Mouse (Mus musculus) ovary, postnatal 36 days (tissue): ENCODE data around the gene a.
"Not testable (repeated sequence)": the region's sequence is repeated elsewhere in the genome, so short reads cannot be mapped to it uniquely, and the experiment has no call there.

ENCODE experiments used
- DNase-seq: peaks from one replicate; pipeline ENCODE4 v3.0.0; 2022; ENCODE audit warnings: low spot score, mixed read lengths

Gene a

DNA sequence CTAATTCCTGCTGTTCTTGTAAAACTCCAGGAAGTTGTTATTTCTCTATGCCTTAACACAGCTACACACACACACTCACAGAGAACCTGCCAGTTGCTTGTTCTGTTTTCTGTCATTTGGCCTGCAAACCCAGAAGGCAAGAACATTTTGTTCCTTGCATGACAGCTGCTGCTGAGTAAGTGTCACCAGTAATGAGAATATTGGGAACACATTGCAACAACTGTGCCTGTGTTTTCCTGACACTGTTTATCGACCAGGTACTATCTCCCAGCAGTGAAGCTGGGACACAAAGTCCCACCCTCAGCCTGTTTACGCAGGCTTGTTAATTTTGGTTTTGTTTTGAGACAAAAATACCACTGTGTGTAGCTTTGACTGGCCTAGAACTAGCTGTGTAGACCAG lies 261.5 kb downstream of the a start:
- DNase-seq = no peak

DNA sequence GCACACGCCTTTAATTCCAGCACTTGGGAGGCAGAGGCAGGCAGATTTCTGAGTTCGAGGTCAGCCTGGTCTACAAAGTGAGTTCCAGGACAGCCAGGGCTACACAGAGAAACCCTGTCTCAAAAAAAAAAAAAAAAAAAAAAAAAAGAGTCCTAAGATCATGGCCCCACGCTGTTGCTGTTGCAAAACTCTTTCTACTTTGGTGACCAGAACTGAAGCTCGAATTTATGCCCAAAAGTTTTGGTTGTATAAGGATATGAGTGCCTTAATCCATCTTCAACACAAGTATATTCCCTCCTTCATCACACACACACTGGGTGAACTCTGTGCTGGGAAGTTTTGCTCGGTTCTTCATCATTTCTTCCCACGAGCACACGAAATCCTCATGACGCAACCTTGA lies 262.3 kb downstream of the a start:
- DNase-seq = not testable (repeated sequence)

DNA sequence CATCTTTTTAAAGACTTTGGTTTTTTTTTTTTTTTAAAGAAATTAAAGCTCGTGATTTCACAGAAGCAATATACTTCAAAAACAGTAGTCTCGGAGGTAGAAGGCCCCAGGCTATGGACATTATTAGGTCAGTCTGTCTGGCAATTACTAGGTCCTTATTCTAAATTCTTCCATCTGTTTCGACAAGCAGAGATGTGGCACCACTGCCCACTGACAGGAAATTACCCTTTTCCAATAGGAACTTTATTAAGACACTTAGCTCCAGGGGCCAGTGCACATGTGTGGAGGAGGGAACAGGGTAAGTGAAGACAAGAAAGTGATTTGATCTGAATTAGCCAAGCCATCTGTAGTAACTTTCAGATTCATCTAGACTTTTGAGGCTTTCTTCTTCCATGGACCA lies 263.5 kb downstream of the a start:
- DNase-seq = no peak

DNA sequence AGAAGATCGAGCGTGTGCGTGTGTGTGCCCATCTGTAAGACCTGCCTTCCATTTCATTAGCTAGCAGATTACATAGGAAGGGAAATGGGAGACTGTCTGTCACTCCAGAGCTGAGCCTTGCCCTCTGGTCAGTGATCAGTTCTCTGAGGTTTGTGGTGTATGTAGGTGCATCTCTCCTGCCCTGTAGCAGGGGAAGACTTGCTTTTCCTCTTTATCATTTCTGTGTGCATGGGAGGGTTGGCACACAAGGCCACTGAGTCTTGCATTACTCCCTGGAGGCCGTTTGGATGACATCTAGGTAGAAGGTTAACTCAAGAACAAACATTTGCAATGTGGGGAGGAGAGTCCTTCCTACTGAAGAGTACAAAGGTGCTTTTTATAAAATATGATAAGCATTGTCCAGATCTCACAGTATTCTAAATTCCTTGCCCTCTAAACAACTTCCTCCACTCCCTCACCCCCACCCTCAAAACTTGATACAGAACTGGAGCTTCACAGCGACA lies 264.9 kb downstream of the a start:
- DNase-seq = no peak

DNA sequence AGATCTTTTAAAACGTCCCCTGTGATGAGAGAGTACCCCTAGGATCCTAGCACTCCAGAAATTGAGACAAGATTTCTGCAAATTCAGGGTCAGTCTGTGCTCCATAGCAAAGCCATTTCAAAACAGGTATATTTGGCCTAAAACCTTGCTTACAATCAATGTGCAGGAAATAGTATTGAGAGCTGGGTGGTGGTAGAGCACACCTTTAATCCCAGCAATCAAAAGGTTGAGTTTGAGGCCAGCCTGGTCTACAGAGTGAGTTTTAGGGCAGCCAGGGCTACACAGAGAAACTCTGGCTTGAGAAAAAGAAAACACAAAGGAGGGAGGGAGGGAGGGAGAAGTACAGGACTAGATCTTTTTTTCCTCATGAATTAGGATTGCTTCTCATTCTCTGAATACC lies 266.2 kb downstream of the a start:
- no peak for DNase-seq

DNA sequence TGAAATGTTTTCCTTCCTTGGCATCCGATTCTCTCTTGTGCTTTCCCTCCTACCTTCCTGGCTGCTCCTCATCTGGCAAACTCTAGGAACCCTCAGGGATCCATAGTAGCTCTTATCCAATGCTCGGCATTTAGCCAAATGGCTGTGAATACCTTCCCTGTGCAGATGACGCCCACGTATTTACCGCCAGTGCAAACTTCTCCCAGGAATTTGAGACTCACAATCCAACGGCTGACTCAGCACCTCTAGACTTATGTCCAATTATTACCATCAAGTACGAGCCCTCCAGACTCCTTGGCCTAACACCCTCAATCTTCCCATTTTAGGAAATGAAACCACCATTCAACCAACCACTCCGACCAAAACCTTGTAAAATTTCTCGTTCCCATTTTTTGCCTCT lies 279.8 kb downstream of the a start:
- no peak for DNase-seq

DNA sequence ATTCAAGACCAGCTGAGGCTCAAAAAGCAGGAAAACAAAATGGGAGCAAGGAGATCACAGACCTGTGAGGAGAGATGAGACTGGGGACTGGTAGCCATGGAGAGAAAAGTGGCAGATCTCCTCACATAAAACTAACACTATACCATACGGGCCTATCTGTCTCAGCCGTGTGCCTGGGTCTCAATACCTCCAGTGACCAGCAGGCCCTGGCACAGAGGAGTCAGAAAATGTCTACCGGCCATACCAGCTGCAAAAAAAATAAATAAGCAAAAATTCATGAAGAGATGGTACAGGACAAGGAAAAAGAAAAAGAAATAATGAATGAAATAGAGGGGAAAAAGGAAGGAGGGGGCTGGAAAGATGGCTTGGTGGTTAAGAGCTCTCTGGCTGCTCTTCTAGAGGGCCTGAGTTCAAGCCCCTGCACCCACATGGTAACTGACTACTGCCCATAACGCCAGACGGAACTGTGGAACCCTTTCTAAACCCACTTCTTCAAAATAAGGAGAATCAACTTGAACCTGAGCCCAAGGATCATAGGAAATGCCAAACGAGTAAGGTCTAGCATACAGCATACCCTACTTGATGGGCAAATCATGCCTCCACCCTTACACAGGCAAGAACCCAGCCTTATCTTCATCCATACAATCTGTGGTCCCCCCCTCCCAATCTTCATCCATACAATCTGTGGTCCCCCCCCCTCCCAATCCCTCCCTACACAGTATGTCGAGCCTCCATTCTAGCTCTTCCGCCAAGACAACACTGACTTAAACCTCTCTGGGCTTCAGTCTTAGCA lies 281.3 kb downstream of the a start:
- DNase-seq = no peak

DNA sequence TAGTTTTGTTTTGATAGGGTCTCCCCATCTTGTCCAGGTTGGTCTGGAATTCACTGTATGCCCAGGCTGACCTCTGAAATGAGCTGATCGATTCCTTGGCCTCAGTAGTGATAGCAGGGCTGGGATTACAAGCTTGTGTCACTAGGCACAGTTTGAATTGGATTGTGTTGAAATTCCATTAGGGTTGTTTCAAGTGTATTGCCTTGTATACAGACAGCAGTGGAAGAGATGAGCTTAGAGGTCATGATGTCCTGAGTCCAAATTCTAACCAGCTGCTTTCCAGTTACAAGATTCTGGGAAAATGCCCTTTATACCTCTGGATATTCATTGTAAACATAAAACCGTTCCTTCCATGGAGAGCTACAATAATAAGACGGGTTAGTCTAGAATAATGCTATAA lies 282.1 kb downstream of the a start:
- DNase-seq = no peak

DNA sequence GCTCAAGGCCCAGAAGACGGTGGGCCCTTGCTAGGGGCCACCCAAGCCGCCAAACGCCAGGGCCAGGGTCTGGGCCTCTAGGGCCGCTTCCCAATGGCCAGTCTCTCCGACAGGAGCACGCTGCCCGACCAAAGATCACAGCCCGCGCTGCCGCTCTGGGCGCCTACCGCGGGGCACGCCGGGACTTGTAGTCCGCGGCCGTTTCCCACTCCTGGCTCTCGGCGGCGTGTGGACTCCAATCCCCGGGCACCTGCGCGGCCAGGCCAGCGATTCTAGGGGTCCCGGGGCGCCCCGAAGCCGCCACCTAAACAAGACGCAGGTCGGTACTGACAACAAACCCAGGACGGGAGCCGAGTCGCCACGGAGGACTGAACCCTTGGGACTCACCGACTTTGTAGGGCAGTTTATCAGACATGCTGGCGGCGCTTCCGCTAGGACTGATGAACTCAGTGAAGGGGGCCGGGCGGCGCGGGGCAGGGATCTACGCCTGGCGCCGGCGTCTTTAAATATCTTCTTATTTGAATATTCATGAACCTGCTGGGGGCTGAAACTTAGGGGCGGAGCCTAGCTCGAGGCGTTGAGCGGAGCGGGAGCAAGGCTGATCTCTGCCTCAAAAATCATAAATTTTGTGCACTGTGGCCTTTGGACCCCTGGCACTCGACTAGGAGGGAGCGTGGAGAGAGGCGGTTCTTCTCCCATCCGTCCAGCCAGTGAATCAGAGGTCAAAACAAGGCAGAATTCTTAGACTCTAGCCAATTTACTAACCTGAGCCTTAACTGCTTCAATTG lies 283.0 kb downstream of the a start, which contains the start of gene Ahcy:
TSS of gene Ahcy (minus strand) at position 520 of the 788 bp plus-strand sequence.
- peak; percentile 89 for DNase-seq

DNA sequence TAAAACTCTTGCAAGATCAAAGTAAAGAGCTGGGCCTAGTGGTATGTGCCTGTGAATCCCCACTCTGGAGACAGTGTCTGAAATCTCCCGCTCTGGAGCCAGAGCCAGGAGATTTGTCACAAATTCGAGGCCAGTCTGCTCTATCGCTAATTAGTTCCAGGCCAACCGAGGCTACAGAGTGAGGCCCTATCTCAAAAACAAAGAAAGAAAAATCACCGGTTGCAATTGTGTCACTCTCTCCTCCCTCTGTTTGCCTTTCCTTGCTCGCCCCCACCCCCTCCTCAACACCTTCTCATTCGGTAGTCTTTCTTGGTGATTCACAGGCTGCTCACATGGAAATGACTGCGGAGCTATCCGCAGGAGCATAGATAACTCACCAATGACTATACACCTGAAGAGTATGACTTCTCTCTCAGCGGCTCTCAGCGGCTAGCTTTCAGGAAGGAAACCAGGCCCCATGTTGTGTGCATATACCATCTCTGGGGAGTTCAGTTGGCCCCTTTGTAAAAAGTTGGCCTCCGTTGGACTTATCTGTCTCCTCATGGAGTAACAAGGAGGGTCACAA lies 283.6 kb downstream of the a start:
- no peak for DNase-seq

DNA sequence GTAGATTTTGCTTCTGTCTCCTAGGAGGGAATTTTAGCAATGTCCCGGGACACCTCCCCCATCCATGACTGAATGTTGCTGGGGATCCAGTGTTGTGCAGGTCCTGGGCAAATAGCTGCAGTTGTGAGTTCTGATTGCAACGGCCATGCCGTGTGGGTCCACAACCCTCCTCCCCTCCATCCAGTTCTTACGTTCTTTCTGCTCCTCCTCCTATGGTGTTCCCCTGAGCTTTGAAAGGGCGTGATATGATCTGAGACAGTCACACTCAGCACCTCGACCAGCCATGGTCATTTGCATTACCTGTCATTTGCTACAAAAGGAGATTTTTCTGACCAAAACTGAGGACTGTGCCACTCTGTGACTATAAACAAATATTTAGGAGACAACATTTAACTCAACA lies 284.4 kb downstream of the a start:
- no peak for DNase-seq

DNA sequence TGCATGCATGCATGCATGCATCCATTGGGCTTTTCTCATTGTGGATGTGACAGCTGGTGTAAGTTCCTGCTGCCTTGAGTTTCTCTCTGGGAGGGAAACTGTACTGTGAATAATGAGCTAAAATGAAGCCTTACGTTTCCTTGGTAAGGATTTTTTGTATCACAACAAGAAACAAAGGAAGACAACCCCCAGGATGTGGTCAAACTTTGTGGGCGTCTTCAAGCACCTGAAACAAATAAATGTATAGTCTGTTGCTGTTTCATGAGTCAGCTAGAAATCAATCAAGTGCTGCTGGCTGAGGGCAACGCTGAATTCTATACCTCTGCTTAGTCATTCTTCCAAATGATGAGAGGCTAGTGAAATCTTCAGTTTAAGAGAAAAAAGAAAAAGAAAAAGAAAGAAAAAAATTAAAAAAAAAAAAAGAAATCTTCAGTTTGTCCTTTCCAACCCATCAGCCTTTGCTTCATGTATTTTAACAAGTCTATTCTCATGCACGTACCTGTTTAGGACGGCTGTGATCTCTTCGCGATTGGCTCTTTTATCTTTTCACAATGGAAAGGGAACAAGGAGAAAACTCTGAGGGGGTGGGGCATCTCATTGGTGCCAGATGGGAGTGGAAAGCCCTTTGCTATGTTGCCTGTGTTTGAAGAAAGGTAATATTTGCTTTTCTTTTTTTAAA lies 288.4 kb downstream of the a start:
- no peak for DNase-seq

DNA sequence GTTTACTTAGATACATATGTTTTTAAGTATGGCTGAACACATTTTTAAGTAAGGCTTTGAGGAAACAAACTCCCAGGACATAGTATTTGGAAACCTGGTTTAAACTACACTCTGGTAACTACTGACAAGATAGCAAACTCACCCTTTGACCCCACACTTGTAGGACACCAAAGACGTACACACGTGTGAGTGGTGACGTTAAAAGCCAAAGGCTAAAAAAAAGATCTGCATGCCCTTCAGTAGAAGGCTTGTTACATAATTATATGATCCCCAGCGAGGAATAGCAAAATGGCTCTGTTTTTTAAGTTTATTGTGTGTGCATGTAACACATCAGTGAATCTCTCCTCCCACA lies 289.0 kb downstream of the a start:
- DNase-seq = no peak

DNA sequence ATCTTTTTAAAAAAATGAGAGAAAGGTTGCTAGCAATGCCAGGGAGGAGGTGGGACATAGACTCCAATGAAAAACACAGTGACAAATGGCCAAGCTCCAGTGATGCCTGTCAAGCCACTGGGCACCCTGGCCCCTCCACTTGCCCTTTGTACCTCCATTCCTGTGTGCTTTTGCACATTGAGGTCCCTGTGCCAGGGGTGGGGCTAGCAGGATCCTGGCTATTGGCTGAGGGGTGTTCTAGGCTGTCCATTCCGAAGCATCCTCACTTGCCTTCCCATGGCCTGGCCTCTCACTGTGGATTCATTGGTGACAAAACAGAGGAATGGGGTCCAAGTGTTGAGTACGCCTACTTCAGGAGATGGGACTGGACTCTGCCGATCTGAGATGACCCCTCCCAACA lies 289.9 kb downstream of the a start:
- DNase-seq = no peak

DNA sequence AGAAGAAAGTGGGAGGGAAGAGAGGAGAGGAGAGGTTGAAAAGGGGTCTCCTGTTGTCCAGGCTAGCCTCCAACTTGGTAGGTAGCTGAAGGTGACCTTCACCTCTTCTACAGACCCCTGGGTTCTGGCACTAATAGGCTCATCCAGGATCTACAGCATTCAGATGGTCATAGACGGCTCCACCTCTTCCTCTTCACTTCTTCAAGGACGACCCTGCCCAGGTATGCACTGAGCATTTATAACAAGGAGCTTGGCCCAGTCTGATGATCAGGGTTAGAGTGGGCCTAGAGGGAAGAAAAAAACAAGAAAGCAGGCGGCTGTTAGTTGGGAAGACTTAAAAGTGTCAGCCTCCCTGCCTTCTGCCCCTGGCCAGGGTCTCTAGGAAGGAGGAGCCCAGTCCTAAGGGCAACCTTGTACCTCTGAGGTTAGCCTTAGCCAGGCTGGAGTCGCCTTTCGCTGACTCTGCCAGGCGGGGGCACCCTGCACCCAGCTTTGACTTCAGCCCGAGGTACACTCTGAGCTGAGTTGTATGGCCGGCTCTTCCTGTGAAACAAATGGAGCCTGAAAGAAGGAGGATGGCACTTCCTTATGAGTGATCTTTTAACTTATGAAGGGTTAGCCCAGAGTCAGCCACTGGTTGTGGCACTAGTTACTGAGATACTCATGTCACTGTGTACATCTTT lies 291.1 kb downstream of the a start:
- peak; percentile 72 for DNase-seq

DNA sequence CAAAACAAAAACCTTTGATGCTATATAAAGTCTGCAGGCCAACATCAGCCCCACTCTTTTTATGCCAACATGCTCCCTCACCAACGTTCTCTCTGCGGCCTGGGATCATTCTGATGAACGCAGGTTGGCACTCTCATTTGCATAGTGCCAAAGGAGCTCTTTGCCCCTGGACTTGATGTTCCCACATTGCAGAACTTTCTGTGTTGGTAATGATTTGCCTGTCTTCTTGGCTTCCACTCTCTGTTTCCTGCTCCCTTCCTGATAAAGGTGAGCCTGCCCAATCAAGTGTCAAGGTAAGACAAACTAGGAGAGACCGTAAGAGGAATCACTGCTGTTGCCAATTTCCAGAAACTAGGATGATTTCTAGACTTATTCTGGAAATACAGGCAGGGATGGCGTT lies 293.3 kb downstream of the a start:
- no peak for DNase-seq

DNA sequence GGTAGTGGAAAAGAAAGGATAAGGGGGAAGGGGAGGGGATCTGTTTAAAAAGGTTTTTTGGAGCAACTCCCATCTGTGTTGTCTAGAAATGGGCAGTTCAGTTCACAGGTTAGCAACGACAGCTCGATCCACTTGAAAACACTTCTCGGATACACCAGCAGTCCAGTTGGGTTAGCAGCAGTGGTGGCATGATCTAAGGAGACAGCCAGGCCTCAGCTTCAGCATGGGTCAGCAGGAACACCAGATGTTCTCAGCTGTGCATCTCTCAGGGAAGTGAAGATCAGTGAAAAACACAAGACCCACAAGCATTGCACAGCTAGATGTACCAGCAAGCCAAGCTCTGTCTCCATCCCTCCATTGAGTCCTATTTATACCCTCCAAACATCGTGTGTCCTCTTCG lies 295.1 kb downstream of the a start:
- no peak for DNase-seq

DNA sequence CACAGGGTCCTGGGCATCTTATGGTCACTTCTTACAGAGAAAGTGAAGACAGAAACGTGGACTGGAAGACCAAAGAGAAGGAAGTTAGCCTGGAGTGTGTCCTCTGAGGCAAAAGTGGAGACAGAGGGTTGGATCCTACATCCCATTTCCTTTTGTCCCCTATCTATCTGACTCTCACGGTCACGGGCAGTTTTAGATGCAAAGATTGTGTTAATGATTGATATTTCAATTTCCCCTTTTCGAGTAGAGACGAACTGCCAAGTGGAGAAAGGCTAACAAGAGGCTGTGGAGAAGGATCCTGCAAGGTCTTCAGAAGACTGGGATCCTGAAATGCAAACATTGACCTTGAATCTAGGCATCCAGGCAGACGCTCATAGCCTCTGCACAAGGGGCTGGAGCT lies 297.1 kb downstream of the a start:
- DNase-seq = no peak

DNA sequence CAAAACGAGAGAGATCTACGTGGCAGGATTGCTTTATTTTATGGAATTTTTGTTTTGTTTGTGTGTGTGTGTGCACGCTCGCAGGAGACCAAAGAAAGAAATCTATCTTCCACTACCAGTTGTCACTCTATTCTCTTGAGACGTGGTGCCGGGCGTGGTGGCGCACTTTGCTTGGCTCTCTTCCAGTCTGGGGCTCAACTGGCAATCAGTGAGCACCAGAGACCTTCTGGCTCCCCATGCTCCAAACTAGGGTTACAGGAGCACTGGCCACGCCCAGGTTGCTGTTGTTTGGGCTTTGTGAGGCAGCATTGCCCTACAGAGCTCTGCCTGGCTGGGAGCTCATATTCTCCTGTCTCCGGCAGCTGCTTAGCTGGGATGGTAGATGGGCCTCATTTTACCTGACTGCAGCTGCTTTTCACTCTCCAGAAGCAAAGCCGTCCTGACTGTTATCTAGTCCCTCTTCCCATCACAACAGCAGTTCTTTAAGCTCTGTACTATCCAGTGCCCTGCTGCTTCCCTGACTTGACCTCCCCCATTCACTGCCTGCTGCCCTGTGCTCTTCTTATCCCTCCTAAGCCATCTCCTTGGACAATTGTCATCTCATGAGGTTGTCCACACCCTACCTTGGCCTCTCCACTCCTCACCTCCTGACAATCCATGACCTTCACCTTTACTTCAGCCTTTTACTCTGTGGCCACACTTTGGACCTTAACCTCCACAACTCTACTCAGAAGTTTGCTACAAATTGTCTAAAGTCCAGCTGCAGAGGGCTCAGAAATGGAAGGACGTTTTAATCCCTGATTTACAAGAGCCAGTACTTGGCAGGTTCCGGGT lies 299.9 kb downstream of the a start:
- no peak for DNase-seq

DNA sequence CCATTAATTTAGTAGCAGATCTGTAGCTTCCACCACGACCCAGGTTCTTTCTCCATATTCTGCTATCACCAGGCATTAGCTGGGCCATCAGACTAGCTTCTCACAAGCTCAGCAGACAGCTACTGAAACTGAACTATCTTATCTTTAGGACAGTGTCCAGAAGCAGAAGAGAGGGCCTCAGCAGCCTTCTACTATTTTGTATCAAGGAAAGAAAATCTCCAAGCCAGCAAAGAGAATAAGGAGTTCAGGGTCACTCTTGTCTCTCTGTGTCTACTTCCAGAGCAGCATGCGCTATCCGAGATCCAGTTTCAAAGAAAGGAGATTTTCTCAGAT lies 300.5 kb downstream of the a start:
- no peak for DNase-seq

DNA sequence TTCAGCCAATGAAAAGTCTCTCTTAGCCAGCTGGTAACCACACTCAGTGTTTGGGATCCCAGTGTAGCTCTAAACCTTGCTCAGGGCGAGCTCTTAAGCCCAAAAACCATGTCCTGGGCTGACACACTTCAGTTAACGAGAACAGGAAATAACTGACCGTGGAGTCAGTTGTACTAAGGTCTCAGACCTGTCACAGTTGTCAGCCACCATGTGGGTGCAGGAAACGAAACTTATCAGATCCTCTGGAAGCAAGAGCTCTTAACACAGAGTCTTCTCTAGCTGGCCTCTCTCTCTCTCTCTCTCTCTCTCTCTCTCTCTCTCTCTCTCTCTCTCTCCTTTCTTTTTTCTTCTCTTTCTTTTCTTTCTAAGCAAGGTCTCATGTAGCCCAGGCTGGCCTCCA lies 302.2 kb downstream of the a start:
- DNase-seq = no peak
